Mouse (Mus musculus) large intestine, adult 2 months (tissue): ENCODE data around the gene Olfr548-ps1. TPM values are rescaled to one million over a fixed set of nuclear protein-coding genes. Genes with fewer than 3 reads are reported as not detected.
"Not testable (repeated sequence)": the region's sequence is repeated elsewhere in the genome, so short reads cannot be mapped to it uniquely, and the experiment has no call there.

ENCODE experiments used
- DNase-seq: peaks from one replicate; pipeline ENCODE4 v3.0.0-alpha.2; 2012; ENCODE audit warnings: low read depth, low spot score
- WGBS: fragments of 180-500 bp; shearing (Covaris S2); methylation state at CpG from one replicate; pipeline ENCODE4 v1.1.7; 2018; 5-methylcytosine and 5-hydroxymethylcytosine counted together
- polyA plus RNA-seq: library from polyadenylated mRNA; depleted of rRNA; stranded (reverse); fragments of >200 nt; gene quantifications from 2 replicates; pipeline ENCODE4 v1.2.3, GENCODE M21; 2012; rRNA removed

The Olfr548-ps1 gene
- not detected in 2 replicates for polyA plus RNA-seq

- DNase-seq, result no peak
- WGBS, result 81% methylated on average over 2 of the region's 2 CpGs
These were observed at the start of gene Olfr548-ps1 for GRCm38 (mm10) chr7:102540596-102540995. TSS of gene Olfr548-ps1 (plus strand) at chr7:102540896.

DNA sequence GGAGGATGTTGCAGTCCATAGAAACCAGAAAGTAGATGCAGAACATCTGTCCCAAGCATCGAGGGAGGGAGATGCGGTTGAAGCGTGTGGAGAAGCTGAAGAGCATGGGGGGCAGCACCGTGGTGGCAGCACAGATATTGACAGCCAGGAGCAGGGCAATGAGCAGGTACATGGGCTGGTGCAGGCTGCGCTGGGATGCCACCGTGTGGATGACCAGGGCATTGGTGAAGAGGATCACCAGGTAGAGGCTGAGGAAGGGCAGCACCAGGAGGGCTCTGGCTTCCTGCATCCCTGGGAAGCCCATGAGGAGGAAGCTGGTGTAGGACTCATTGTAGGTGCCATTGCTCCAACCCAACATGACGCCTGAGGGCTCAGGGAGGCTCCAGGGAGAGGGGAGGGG, 46.3 kb upstream of the Olfr548-ps1 start:
- WGBS, result 65% methylated on average over 7 of the region's 7 CpGs
- not testable (repeated sequence) for DNase-seq

DNA sequence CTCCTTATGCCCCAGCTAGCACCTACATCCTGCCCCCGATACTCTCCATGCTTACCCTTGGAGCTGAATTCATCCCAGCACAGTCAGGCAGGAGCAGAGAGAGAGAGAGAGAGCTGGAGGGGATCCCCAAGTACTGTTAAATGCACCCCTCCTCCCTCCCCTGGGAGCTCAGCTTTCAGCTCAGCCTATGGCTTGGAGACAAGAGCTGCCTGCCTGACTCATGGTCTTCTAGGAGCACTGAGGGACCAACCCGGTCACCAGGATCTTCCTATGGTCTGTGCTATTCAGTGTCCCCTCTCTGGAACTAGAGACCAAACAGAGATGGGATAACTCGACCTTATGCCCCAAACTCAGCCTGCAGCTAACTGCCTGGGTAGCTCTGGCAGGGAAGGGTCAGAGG, 41.2 kb upstream of the Olfr548-ps1 start, which contains the start of gene Olfr545:
Gene Olfr545 (minus strand): TSS at position 101 of the 400 bp plus-strand sequence.
- WGBS, result 54% methylated on average over 3 of the region's 3 CpGs
- DNase-seq, result no peak

GRCm38 (mm10) chr7:102501986-102502385, 38.7 kb upstream of the Olfr548-ps1 start:
- WGBS, result 73% methylated on average over 5 of the region's 5 CpGs
- DNase-seq, result no peak

GRCm38 (mm10) chr7:102506848-102507247, 33.8 kb upstream of the Olfr548-ps1 start:
- peak; percentile 11 for DNase-seq
- 44% methylated on average over 3 of the region's 3 CpGs for WGBS

- 87% methylated on average over 9 of the region's 9 CpGs for WGBS
These were observed 32.6 kb upstream of the Olfr548-ps1 start for GRCm38 (mm10) chr7:102508066-102508465.

GRCm38 (mm10) chr7:102508666-102509065, 32.0 kb upstream of the Olfr548-ps1 start:
- 84% methylated on average over 6 of the region's 6 CpGs for WGBS
- no peak for DNase-seq

More at GRCm38 (mm10) chr7:102508066-102508465, 32.6 kb upstream of the Olfr548-ps1 start:
- no peak for DNase-seq

DNA sequence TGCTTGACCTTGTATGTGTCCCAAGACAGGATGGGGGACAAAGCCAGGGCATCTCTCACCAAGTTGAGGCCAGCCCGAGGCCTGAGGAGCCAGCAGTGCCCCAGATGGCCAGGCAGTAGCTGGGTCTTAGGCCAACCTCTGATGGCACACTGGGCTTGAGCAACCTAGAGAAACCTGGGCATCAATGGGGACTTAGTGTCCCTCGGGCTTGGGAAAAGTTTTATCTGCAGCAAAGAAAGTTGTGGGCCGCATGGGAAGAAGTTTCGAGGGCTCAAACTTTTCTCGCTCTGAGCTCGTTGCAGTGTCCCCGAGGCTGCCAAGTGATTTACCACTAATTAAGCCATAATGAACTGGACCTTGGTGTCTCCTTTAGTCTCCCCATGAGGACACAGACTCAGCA, 31.0 kb upstream of the Olfr548-ps1 start:
- 76% methylated on average over 7 of the region's 7 CpGs for WGBS
- DNase-seq, result no peak

DNA sequence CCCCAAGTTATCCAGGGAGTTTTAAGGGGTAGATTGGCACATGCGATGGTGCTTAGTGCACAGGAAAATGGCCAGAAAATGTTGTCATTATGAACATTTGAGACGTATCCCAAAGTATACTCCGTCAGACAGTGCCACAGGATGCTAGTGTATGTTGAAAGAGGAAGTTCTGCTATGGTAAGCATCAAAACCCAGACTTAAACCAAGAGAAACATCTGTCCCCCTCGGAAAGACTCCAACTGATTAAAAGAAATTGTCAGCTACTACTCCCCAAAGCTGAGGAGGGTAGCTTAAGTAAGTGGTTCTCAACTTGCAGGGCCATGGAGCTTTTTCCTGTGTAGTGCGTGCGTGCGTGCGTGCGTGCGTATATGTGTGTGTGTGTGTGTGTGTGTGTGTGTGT, 28.8 kb upstream of the Olfr548-ps1 start:
- WGBS, result 93% methylated on average over 10 of the region's 10 CpGs

DNA sequence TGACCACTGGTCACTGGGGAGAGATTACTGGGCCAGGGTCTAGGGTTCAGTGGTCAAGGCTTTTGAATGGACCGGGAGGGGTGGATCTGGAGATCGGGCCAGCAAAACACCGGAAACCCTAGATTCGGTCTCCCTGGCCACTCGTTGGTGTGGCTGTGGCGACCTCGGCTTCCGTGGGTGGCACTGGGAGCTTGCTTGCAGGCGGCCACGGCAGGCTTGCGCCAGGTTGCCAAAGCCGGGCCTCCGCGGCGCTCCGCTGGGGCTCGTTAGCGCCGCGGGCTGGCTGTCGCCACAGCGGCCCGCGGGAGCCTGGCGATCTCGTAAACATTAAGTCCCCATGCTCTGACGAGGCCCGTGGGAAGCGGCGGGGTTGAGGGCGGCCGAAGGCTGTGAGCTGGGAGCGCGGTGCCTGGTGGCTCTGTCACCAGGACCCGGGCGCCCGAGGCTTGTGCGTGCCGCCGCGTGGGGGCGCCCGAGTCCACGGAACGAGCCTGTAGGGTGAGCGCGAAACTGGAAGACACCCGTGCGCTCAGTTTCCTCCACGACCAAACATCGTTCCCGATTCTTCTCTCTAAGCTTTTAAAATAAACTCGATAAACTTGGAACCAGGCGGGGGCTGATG, 27.8 kb upstream of the Olfr548-ps1 start:
- 1% methylated on average over 54 of the region's 54 CpGs for WGBS
- peak; percentile 21 for DNase-seq

More for the DNA sequence above, 28.8 kb upstream of the Olfr548-ps1 start:
- DNase-seq, result no peak

- 76% methylated on average over 4 of the region's 4 CpGs for WGBS
- no peak for DNase-seq
These were observed 26.6 kb upstream of the Olfr548-ps1 start for GRCm38 (mm10) chr7:102514144-102514543.

GRCm38 (mm10) chr7:102516261-102517050, 24.2 kb upstream of the Olfr548-ps1 start:
- WGBS, result 54% methylated on average over 10 of the region's 10 CpGs
- DNase-seq, result no peak

DNA sequence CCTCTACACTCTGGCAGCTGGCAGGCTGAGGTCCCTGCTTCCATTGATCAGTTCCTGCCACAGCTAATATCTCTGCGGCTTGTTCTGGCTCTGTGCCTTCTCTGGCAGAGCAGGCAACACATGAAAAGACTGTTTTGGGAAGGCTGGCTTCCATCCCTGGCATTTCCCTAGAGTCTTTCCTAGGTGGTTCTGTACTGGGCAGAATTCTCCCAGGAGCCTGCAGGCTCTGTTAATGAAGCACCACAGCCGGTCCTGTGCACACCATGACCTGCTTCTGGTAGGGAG, 23.7 kb upstream of the Olfr548-ps1 start:
- no peak for DNase-seq
- WGBS, result 70% methylated on average over 2 of the region's 2 CpGs

GRCm38 (mm10) chr7:102529052-102529451, 11.6 kb upstream of the Olfr548-ps1 start:
- no peak for DNase-seq
- 79% methylated on average over 1 of the region's 1 CpGs for WGBS

- WGBS, result 34% methylated on average over 1 of the region's 1 CpGs
- no peak for DNase-seq
These were observed 6.2 kb upstream of the Olfr548-ps1 start, which contains the start of gene Olfr547 for GRCm38 (mm10) chr7:102534449-102534848. TSS of gene Olfr547 (plus strand) at chr7:102534749.

DNA sequence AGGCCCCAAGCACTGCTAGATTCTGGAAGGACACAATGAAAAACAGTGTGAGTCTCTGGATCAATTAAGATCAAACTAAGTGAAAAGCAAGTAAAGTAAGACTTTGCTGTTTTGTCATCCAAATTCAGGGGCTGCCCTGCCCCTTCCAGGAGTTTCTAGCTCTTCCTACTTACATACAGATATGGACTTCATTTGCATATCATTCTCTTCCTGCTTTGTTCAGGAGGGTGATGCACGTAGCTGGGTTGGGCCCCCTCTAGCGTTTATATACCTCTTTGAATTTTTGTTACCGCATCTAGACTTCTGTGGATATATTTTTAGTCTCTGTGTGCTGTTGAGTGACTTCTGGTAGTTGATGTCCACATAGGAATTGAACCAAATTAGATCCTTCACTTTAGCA, 555 bp downstream of the Olfr548-ps1 start:
- DNase-seq, result no peak
- 40% methylated on average over 3 of the region's 3 CpGs for WGBS

DNA sequence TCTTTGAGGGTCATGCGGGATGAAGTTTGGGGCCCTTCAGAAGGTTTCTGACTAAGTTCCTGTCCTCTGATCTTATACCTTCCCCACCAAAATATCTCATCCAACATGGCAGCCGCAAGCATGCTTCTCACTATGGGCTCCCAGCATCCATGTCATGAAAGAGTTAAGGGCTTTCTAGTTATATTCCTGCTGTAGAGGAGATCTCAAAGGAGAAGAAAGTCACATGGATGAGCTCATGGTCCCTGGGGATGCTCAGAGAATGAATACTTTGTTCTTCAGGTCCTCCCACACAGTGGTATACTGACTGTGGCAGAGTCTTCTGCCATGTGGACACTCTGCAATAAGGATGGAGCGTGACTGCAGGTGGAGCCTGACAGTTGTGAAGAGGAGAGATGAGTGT, 8.9 kb downstream of the Olfr548-ps1 start, which contains the start of gene Olfr549:
Gene Olfr549 (plus strand): TSS at position 301 of the 400 bp plus-strand sequence.
- DNase-seq, result no peak
- WGBS, result 84% methylated on average over 3 of the region's 3 CpGs

DNA sequence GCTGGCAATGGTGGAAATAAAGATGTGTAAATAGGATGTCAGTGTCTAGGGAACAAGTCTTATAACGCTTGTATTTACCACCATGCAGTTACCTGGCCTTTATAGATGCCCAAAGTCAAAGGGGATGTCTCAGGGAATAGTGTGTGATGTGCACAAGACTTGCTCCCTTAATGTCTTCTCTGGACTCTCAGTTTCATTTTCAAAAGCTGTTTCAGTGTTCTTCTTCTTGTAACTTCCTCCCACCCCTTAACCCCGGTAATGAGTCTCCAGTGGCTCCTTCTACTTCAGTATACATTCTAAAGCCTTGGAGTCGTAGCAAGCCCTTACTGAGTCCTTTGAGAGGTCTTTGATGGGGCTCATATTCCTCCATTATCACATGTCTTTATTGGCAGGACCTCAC, 12.6 kb downstream of the Olfr548-ps1 start:
- WGBS, result 62% methylated on average over 3 of the region's 3 CpGs
- no peak for DNase-seq

- WGBS, result 5% methylated on average over 10 of the region's 10 CpGs
These were observed 24.6 kb downstream of the Olfr548-ps1 start, which contains the start of gene Trim21 for GRCm38 (mm10) chr7:102564999-102565997. TSS of gene Trim21 (minus strand) at chr7:102565486.

GRCm38 (mm10) chr7:102566219-102566618, 25.5 kb downstream of the Olfr548-ps1 start:
- DNase-seq, result no peak
- 81% methylated on average over 4 of the region's 4 CpGs for WGBS

More at GRCm38 (mm10) chr7:102564999-102565997, 24.6 kb downstream of the Olfr548-ps1 start, which contains the start of gene Trim21:
- DNase-seq, result peak; percentile 92
